Mouse (Mus musculus) kidney, adult 2 months (tissue): ENCODE results near the gene Cdh16. TPM values are rescaled to one million over a fixed set of nuclear protein-coding genes. Genes with fewer than 3 reads are reported as not detected.

Experiments
- DNase-seq: peaks from one replicate; pipeline ENCODE4 v3.0.0; 2021
- H3K27ac ChIP-seq: fragments of 200-500 bp; 2 replicates; pipeline ENCODE4 v1.5.1; 2012; ENCODE audit warnings: low read depth, low read length, control low read depth, inconsistent platforms; ENCODE audit not compliant: insufficient read depth
- H3K27me3 ChIP-seq: fragments of 200-500 bp; replicated peaks from 2 replicates; pipeline ENCODE4 v1.6.1; 2012; ENCODE audit warnings: mild to moderate bottlenecking, moderate library complexity, low read length, inconsistent platforms; ENCODE audit not compliant: control insufficient read depth, insufficient read depth
- H3K36me3 ChIP-seq: fragments of 200-500 bp; 2 replicates; pipeline ENCODE4 v1.6.1; 2012; ENCODE audit warnings: mild to moderate bottlenecking, moderate library complexity, low read length, inconsistent platforms; ENCODE audit not compliant: control insufficient read depth, insufficient read depth
- H3K4me1 ChIP-seq: fragments of 200-500 bp; 2 replicates; pipeline ENCODE4 v1.6.1; 2011; ENCODE audit warnings: low read length; ENCODE audit not compliant: control insufficient read depth, insufficient read depth
- H3K4me3 ChIP-seq: fragments of 200-500 bp; 2 replicates; pipeline ENCODE4 v1.5.1; 2011; ENCODE audit warnings: mild to moderate bottlenecking, low read depth, low read length, control low read depth; ENCODE audit not compliant: insufficient read depth
- CTCF ChIP-seq: fragments of 200-500 bp; conservative IDR thresholded peaks from 2 replicates; pipeline ENCODE4 v1.5.1; 2011; ENCODE audit warnings: low read depth, mild to moderate bottlenecking, control low read depth, low read length, moderate library complexity, mixed read lengths; ENCODE audit not compliant: insufficient read depth, insufficient read length
- POLR2A ChIP-seq: fragments of 200-500 bp; IDR thresholded peaks from one replicate; pipeline ENCODE4 v1.6.1; 2011; ENCODE audit warnings: low read depth, low read length, control low read depth
- WGBS: fragments of 180-500 bp; shearing (Covaris S2); methylation state at CpG from one replicate; pipeline ENCODE4 v1.1.7; 2018; 5-methylcytosine and 5-hydroxymethylcytosine counted together
- polyA plus RNA-seq: library from polyadenylated mRNA; depleted of rRNA; stranded (reverse); fragments of >200 nt; gene quantifications from 2 replicates; pipeline ENCODE4 v1.2.3, GENCODE M21; 2012

Cdh16 gene
- polyA plus RNA-seq, 1 experiment = 1,106 TPM

DNA sequence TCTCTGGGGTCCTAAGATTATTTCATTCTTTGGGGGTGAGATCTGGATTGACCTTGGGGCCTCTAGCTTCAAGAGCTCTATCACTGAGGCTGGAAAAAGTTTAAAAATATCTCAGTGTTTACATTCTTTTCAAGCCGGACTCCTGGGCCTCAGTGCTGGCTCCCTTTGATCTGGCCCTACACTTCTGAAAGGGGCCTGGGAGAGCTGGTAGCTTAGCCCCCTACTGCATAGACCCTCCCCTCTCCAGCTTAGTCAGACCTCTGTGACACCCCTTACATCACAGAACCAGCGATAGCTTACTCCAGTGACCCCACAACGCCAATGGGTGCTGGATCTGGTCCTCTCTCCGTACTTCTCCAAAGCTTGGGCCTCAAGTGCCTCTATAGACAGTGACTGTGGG lies 12.6 kb downstream of the Cdh16 start:
- no peaks in the 10 kb centered on the region for H3K36me3 ChIP-seq
- H3K27ac ChIP-seq = no peak overlapping the region
- WGBS = 66% methylated on average over 4 of the region's 4 CpGs
- H3K27me3 ChIP-seq = no peaks in the 10 kb centered on the region
- H3K4me1 ChIP-seq = peaks cover 12% of the 10 kb centered on the region
- TF ChIP-seq CTCF (no peak), POLR2A (no peak)
- no peak for DNase-seq
- no peak overlapping the region for H3K4me3 ChIP-seq

DNA sequence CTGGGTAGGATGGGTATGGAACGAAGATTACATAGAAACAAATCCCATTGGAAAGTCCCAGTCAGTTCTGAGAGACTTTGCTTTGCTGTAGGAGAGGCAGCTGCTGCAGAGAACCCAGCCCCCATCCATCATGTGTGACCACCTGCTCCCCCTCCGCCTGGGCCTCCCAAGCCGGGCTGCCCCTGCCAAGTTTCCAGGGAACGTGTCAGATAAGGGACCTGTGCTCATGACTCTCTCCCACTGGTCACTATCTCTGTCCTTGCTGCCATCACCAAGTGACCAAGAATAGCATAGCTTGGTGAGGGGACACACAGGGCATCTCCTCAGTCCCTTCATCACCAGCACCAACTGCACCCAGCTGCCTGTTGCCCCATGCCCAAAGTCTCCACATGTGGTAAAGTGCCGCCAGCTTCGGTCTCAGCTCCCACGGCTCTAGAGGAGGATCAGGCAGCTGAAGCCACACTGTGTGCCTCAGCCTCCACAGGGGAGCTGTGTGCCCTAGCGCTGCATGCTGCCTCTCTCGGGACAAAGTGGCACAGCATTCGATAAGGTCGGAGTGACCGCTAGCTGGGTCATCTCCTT lies 13.9 kb downstream of the Cdh16 start:
- DNase-seq = no peak
- no peaks in the 10 kb centered on the region for H3K36me3 ChIP-seq
- peaks cover 15% of the 10 kb centered on the region for H3K4me1 ChIP-seq
- 79% methylated on average over 12 of the region's 12 CpGs for WGBS
- H3K4me3 ChIP-seq = no peak overlapping the region
- peak; percentile 11 for TF ChIP-seq POLR2A
- no peak for TF ChIP-seq CTCF
- H3K27ac ChIP-seq = no peak overlapping the region
- H3K27me3 ChIP-seq = no peaks in the 10 kb centered on the region

DNA sequence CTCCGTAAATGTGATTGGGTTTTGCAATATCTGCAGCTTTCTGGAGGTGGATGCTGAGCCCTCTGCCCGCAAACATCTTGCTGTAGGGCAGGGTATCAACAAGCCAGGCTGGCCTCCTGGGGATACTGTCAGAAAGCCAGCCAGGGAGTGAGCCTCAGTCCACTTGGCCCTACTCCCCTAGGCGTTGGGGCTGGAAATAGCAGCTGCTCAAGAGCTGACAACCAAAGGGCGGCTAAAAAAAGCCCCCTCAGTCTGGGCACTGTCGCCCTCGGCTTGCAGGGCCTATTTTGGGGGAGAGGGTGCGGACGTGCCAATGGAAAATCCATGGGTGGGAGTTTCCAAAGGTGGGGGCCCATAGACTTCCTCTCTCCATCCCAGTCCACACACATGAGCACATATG lies 15.0 kb downstream of the Cdh16 start:
- H3K4me1 ChIP-seq = peaks cover 15% of the 10 kb centered on the region
- no peaks in the 10 kb centered on the region for H3K36me3 ChIP-seq
- TF ChIP-seq CTCF = no peak
- no peak for TF ChIP-seq POLR2A
- WGBS = 71% methylated on average over 8 of the region's 8 CpGs
- DNase-seq = no peak
- no peaks in the 10 kb centered on the region for H3K27me3 ChIP-seq
- no peak overlapping the region for H3K27ac ChIP-seq
- H3K4me3 ChIP-seq = no peak overlapping the region

DNA sequence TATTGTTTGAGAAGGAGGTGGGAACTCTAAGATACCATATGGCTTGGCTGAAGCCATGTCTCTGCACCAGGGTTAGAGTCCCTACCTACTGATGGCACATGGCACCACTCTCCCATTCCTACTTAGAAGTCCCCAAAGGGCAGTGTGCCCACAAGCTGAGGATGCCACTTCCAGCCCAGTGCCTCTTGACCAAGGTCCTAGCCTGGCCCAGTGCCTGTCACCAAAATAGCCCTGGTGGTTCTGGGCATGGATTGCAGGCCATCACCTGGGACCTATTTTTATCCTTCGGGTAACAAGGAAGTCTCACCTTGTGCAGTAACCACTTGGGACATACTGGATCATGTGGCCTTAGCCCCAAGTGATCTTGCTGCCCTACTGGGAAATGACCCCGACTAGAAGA lies 16.3 kb downstream of the Cdh16 start:
- Histone ChIP-seq H3K27me3 (no peaks in the 10 kb centered on the region), H3K36me3 (no peaks in the 10 kb centered on the region), H3K4me1 (peaks cover 15% of the 10 kb centered on the region), H3K27ac (peak overlapping the region; percentile 78), H3K4me3 (no peak overlapping the region)
- TF ChIP-seq CTCF = no peak
- TF ChIP-seq POLR2A = no peak
- WGBS = 47% methylated on average over 2 of the region's 2 CpGs
- DNase-seq = peak; percentile 43

DNA sequence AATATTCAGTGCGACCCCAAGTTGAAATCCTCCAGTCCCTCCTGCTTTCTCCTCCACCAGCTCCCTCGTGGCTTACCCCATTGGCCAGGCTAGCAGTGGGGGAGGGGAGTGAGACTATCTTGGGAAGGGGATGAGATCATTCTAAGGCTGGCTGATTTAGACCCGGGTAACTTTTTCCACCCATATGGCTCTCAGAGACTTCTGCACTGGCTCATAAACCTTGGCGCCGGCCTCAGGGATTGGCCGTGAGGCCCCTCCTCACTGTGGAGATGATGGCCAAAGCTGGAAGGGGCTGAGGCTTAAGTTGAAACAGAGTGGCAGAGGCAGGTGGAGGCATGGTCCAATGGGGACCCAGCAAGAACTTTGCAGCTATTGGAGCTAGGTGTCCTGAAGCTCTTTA lies 17.9 kb downstream of the Cdh16 start:
- no peak for DNase-seq
- 24% methylated on average over 6 of the region's 6 CpGs for WGBS
- TF ChIP-seq POLR2A = no peak

DNA sequence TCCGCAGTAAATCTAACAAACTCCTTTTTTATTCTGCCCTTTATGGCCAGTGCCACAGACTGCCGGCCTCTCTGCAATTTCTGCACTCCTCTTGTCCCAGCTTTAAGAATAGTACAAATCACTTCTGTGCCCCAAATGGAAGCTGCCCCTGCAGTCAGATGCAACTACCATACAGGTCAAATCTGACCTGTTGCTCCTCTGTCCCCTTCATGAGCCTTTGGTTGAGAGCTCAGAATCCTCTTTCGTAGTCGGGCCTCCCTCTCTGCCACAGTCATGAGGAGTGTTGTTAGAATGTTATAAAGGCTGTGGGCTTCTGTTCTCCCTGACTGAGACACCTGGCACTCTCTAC lies 21.0 kb downstream of the Cdh16 start:
- peaks cover 33% of the 10 kb centered on the region for H3K4me1 ChIP-seq
- no peak for TF ChIP-seq CTCF
- no peak for TF ChIP-seq POLR2A
- H3K27me3 ChIP-seq = no peaks in the 10 kb centered on the region
- no peak overlapping the region for H3K4me3 ChIP-seq
- no peak overlapping the region for H3K27ac ChIP-seq
- no peak for DNase-seq
- 46% methylated on average over 4 of the region's 4 CpGs for WGBS
- H3K36me3 ChIP-seq = no peaks in the 10 kb centered on the region

More for the DNA sequence above, 17.9 kb downstream of the Cdh16 start:
- H3K27ac ChIP-seq = no peak overlapping the region
- H3K36me3 ChIP-seq = no peaks in the 10 kb centered on the region
- H3K4me3 ChIP-seq = no peak overlapping the region
- peaks cover 20% of the 10 kb centered on the region for H3K4me1 ChIP-seq
- H3K27me3 ChIP-seq = no peaks in the 10 kb centered on the region

DNA sequence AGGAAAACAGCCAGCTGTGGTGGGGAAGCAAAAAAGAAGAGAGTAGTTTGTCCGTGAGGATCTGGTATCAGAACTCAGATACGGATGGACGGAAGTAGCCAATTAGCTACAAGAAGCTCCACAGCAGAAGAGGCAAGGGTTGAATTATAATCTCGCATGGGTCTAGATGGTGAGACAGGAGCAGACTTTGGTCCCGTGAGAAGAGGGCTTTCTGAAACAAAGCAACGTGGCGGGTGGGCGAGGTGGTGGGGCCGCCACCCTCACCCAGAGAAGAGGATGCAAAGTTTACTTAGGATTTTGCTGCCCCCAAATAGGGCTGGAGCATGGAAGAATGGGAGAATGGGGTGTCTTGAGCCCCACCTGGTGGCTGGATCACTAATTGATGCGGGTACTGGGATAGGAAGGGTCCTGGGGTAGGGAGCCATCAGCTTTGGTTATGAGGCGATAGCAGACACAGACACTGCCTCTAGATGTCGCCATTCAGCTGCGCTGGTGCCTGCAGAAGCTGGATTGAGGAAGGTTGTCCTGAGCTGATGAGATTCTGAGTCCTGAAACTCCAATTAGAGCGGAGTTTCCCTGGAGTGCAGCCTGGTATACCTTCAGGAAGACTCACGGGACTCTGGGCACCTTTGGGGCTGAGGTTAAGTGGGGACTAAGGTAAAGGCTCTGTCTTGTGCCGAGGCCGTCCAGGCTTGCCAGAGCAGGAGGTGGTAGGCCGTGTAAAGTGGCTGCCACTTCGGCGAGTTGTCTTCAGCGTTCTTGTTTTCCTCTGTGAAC lies 21.5 kb downstream of the Cdh16 start:
- no peak overlapping the region for H3K4me3 ChIP-seq
- no peak overlapping the region for H3K27ac ChIP-seq
- peak; percentile 94 for DNase-seq
- TF ChIP-seq CTCF = peak; percentile 99
- no peak for TF ChIP-seq POLR2A
- peaks cover 30% of the 10 kb centered on the region for H3K4me1 ChIP-seq
- no peaks in the 10 kb centered on the region for H3K27me3 ChIP-seq
- WGBS = 11% methylated on average over 21 of the region's 21 CpGs
- no peaks in the 10 kb centered on the region for H3K36me3 ChIP-seq
